11 mouse cellular contexts compared by ENCODE assay signal in genomic region chr12:27604061-27604679, GRCm38 (mm10).
DNase-seq lines count a peak whose midpoint lies in the region; TF ChIP-seq lines count a peak whose summit lies in the region.
"Had no signal": no experiment of that assay in that cellular context is flagged by ENCODE, and none has a peak within 500 bp of the region (broad histone marks: within the 10 kb centered on the region; RNA-seq: fewer than 3 reads in every experiment).

No protein-coding gene starts in this region.

- no peaks in the 10 kb centered on the region for H3K4me1 ChIP-seq in kidney, adult 2 months (ENCODE audit: control insufficient read depth, insufficient read depth, low read length)
- H3K4me1 ChIP-seq: liver, embryonic 12.5 days had no signal

- no peak overlapping the region for H3K4me3 ChIP-seq in kidney, adult 2 months (ENCODE audit: insufficient read depth, low read depth, low read length)
- H3K4me3 ChIP-seq in myocyte, result no peak overlapping the region
- H3K4me3 ChIP-seq: liver, embryonic 12.5 days had no signal

- intact Hi-C loops in gastrocnemius, postnatal 14 days (cut with DNase I; ENCODE audit: low total_unique reads), result no loop called here

- no peaks in the 10 kb centered on the region for H3K79me2 ChIP-seq in myocyte (ENCODE audit: control insufficient read depth, insufficient read depth)

- DNase-seq in kidney, adult 2 months, result peak; percentile 1
- DNase-seq in kidney, adult 8-10 months, result no peak
- peak; percentile 7 for DNase-seq in ovary, postnatal 36 days (ENCODE audit: low spot score)
- DNase-seq in ovary, postnatal 10 days (ENCODE audit: low spot score), result no peak
- DNase-seq in gastrocnemius, postnatal 14 days, result peak; percentile 52
- no peak for DNase-seq in testis, postnatal 10 days (ENCODE audit: low spot score)
- no peak for DNase-seq in thymus, postnatal 0 days (ENCODE audit: low spot score)
- DNase-seq: adrenal gland, postnatal 36 days had no signal

- WGBS in kidney, adult 2 months, result 54% methylated on average over 1 of the region's 1 CpGs

- no peak for TF ChIP-seq POLR2A in kidney, adult 2 months (IDR thresholded peaks at IDR 0.05; ENCODE audit: low read depth, low read length)
- TF ChIP-seq POLR2A in myocyte (IDR thresholded peaks at IDR 0.05; ENCODE audit: insufficient read length, low read depth), result no peak

- no peaks in the 10 kb centered on the region for H3K36me3 ChIP-seq in kidney, adult 2 months (ENCODE audit: control insufficient read depth, insufficient read depth, low read length)
- H3K36me3 ChIP-seq in myocyte (ENCODE audit: control insufficient read depth, insufficient read depth), result no peaks in the 10 kb centered on the region
- H3K36me3 ChIP-seq: G1E; liver, embryonic 12.5 days had no signal

- H3K27me3 ChIP-seq in kidney, adult 2 months (replicated peaks; ENCODE audit: control insufficient read depth, insufficient read depth, low read length), result no peaks in the 10 kb centered on the region
- H3K27me3 ChIP-seq in myocyte (ENCODE audit: control insufficient read depth, insufficient read depth, insufficient read length), result no peaks in the 10 kb centered on the region
- H3K27me3 ChIP-seq: liver, embryonic 12.5 days had no signal

- no peak overlapping the region for H3K4me2 ChIP-seq in myocyte (ENCODE audit: low read depth)
- H3K4me2 ChIP-seq: liver, embryonic 12.5 days had no signal

- no peak overlapping the region for H3ac ChIP-seq in myocyte (ENCODE audit: control insufficient read depth, insufficient read length)

- TF ChIP-seq CTCF in kidney, adult 2 months (conservative IDR thresholded peaks at IDR 0.05; ENCODE audit: insufficient read depth, insufficient read length, low read depth, low read length), result no peak

- no peak overlapping the region for H3K27ac ChIP-seq in kidney, adult 2 months (ENCODE audit: insufficient read depth, low read depth, low read length)
- H3K27ac ChIP-seq: liver, embryonic 12.5 days had no signal

TF ChIP-seq in myocyte, 11 proteins besides CTCF, POLR2A, EP300 and RAD21:
- TF ChIP-seq CEBPB (IDR thresholded peaks at IDR 0.05; ENCODE audit: insufficient read depth, poor library complexity, severe bottlenecking) (0 out of 2 replicates have a peak, but pooled peaks have one; percentile 37), MAX (IDR thresholded peaks at IDR 0.05; ENCODE audit: low read depth) (no peak), USF1 (IDR thresholded peaks at IDR 0.05; ENCODE audit: low read depth) (peak; percentile 94), SRF (IDR thresholded peaks at IDR 0.05; ENCODE audit: control insufficient read depth, insufficient read length, low read depth) (no peak)
TF ChIP-seq in myocyte: peak in this region for 2.

Comparison
In these comparisons a context has a peak if more than half of its experiments do, and no peak if none do; other contexts are left out.
1. DNase-seq: peak in kidney, adult 2 months (single experiment), ovary, postnatal 36 days (single experiment) and gastrocnemius, postnatal 14 days (single experiment); none in kidney, adult 8-10 months (0 of 2), ovary, postnatal 10 days (single experiment), testis, postnatal 10 days (single experiment) and thymus, postnatal 0 days (single experiment).